Mouse (Mus musculus) CH12.LX (cell line): ENCODE data around the gene Ctso. TPM values are rescaled to one million over a fixed set of nuclear protein-coding genes. Genes with fewer than 3 reads are reported as not detected.

ENCODE experiments used
- DNase-seq: peaks from one replicate; pipeline ENCODE4 v3.0.0-alpha.2; 2013; ENCODE audit errors: extremely low read depth
- H3K27ac ChIP-seq: 2 replicates; pipeline ENCODE4 v1.5.1; 2012; ENCODE audit warnings: low read depth, mild to moderate bottlenecking, control low read depth, moderate library complexity; ENCODE audit not compliant: insufficient read depth
- H3K27me3 ChIP-seq: replicated peaks from 2 replicates; pipeline ENCODE3; 2012; ENCODE audit warnings: inconsistent platforms
- H3K36me3 ChIP-seq, 2 experiments: replicated peaks in 1 of 2; 2 replicates each; pipeline versions ENCODE3 to v1.6.1; 2012; ENCODE audit warnings: inconsistent platforms in 1 of 2, low read length in 1 of 2, mild to moderate bottlenecking in 1 of 2, mixed read lengths in 1 of 2, moderate library complexity in 1 of 2; ENCODE audit not compliant: control insufficient read depth in 1 of 2, insufficient read depth in 1 of 2
- H3K4me1 ChIP-seq, 2 experiments: 2 replicates each; pipeline ENCODE4 v1.6.1; 2012; ENCODE audit warnings: inconsistent platforms in 1 of 2, moderate library complexity in 1 of 2; ENCODE audit not compliant: insufficient read depth in 2 of 2, control insufficient read depth in 1 of 2
- H3K4me2 ChIP-seq: 2 replicates; pipeline ENCODE4 v1.6.1; 2012; ENCODE audit warnings: low read depth, mild to moderate bottlenecking, control low read depth; ENCODE audit not compliant: poor library complexity, insufficient read depth, severe bottlenecking
- H3K4me3 ChIP-seq, 3 experiments: fragments of 150-350 bp in 1 of 3; sonication (generic) in 1 of 3; replicated peaks in 1 of 3; 2 replicates each; pipeline versions ENCODE3 to v1.5.1; 2011 to 2012; ENCODE audit warnings: low read depth in 2 of 3, low read length in 2 of 3, mild to moderate bottlenecking in 2 of 3, moderate library complexity in 2 of 3, control low read depth in 1 of 3, improper control_type of control experiment in 1 of 3, inconsistent platforms in 1 of 3, mixed read lengths in 1 of 3; ENCODE audit not compliant: poor library complexity in 1 of 3
- H3K79me2 ChIP-seq: replicated peaks from 2 replicates; pipeline ENCODE4 v1.6.1; 2012; ENCODE audit warnings: mild to moderate bottlenecking, moderate library complexity; ENCODE audit not compliant: control insufficient read depth, poor library complexity, insufficient read depth, severe bottlenecking; ENCODE audit errors: extremely low read depth
- H3K9ac ChIP-seq: 2 replicates; pipeline ENCODE4 v1.6.1; 2012; ENCODE audit warnings: low read depth, mild to moderate bottlenecking, control low read depth, moderate library complexity; ENCODE audit not compliant: insufficient read depth
- H3K9me3 ChIP-seq: replicated peaks from 2 replicates; pipeline ENCODE3; 2012; ENCODE audit warnings: low read length, inconsistent platforms, mixed read lengths
- BHLHE40 ChIP-seq: IDR thresholded peaks from 2 replicates; pipeline ENCODE4 v1.6.1; 2011; ENCODE audit warnings: mild to moderate bottlenecking, low read depth, low read length, improper control_type of control experiment
- CHD2 ChIP-seq: IDR thresholded peaks from 2 replicates; pipeline ENCODE4 v1.6.1; 2011; ENCODE audit warnings: low read length, improper control_type of control experiment
- E2F4 ChIP-seq: IDR thresholded peaks from 2 replicates; pipeline ENCODE4 v1.6.1; 2011; ENCODE audit warnings: low read depth, low read length, improper control_type of control experiment; ENCODE audit not compliant: insufficient replicate concordance
- EP300 ChIP-seq: IDR thresholded peaks from 2 replicates; pipeline ENCODE4 v1.6.1; 2011; ENCODE audit warnings: low read length, improper control_type of control experiment
- ETS1 ChIP-seq: conservative IDR thresholded peaks from 2 replicates; pipeline ENCODE4 v1.6.1; 2012; ENCODE audit warnings: low read depth, mild to moderate bottlenecking, inconsistent platforms, low read length, improper control_type of control experiment, moderate library complexity
- GABPA ChIP-seq: IDR thresholded peaks from 2 replicates; pipeline ENCODE4 v1.6.1; 2012; ENCODE audit warnings: low read depth, low read length, improper control_type of control experiment, inconsistent platforms; ENCODE audit not compliant: insufficient replicate concordance
- IRF4 ChIP-seq: IDR thresholded peaks from 2 replicates; pipeline ENCODE4 v1.6.1; 2014; ENCODE audit warnings: low read depth, mild to moderate bottlenecking, inconsistent platforms, low read length, improper control_type of control experiment
- JUND ChIP-seq: conservative IDR thresholded peaks from 2 replicates; pipeline ENCODE4 v1.6.1; 2011; ENCODE audit warnings: low read depth, low read length, improper control_type of control experiment
- KAT2A ChIP-seq: IDR thresholded peaks from 2 replicates; pipeline ENCODE4 v1.6.1; 2012; ENCODE audit warnings: low read length, improper control_type of control experiment, inconsistent platforms; ENCODE audit not compliant: insufficient replicate concordance
- MAX ChIP-seq: IDR thresholded peaks from 2 replicates; pipeline ENCODE4 v1.6.1; 2011; ENCODE audit warnings: low read length, improper control_type of control experiment
- MEF2A ChIP-seq: IDR thresholded peaks from 2 replicates; pipeline ENCODE4 v1.6.1; 2014; ENCODE audit warnings: low read depth, mild to moderate bottlenecking, inconsistent platforms, low read length, improper control_type of control experiment, borderline replicate concordance
- MXI1 ChIP-seq: IDR thresholded peaks from 2 replicates; pipeline ENCODE4 v1.6.1; 2011; ENCODE audit warnings: mild to moderate bottlenecking, low read depth, low read length, improper control_type of control experiment
- POLR2A ChIP-seq: IDR thresholded peaks from 2 replicates; pipeline ENCODE4 v1.6.1; 2011; ENCODE audit warnings: low read depth, mild to moderate bottlenecking, improper control_type of control experiment, low read length
- POLR2AphosphoS2 ChIP-seq: IDR thresholded peaks from 2 replicates; pipeline ENCODE4 v1.6.1; 2011; ENCODE audit warnings: low read depth, low read length, improper control_type of control experiment
- RAD21 ChIP-seq: IDR thresholded peaks from 2 replicates; pipeline ENCODE4 v1.6.1; 2011; ENCODE audit warnings: low read depth, mild to moderate bottlenecking, low read length, improper control_type of control experiment, moderate library complexity
- RCOR1 ChIP-seq: conservative IDR thresholded peaks from 2 replicates; pipeline ENCODE4 v1.6.1; 2012; ENCODE audit warnings: low read depth, mild to moderate bottlenecking, inconsistent platforms, low read length, improper control_type of control experiment
- SIN3A ChIP-seq: IDR thresholded peaks from 2 replicates; pipeline ENCODE4 v1.6.1; 2012; ENCODE audit warnings: low read length, improper control_type of control experiment, inconsistent platforms
- UBTF ChIP-seq: IDR thresholded peaks from 2 replicates; pipeline ENCODE4 v1.6.1; 2012; ENCODE audit warnings: low read depth, mild to moderate bottlenecking, inconsistent platforms, low read length, improper control_type of control experiment, moderate library complexity
- ZKSCAN1 ChIP-seq: IDR thresholded peaks from 2 replicates; pipeline ENCODE4 v1.6.1; 2012; ENCODE audit warnings: low read depth, inconsistent platforms, low read length, improper control_type of control experiment, borderline replicate concordance
- ZMIZ1 ChIP-seq: IDR thresholded peaks from 2 replicates; pipeline ENCODE4 v1.6.1; 2012; ENCODE audit warnings: low read depth, mild to moderate bottlenecking, inconsistent platforms, low read length, improper control_type of control experiment
- ZNF384 ChIP-seq: IDR thresholded peaks from 2 replicates; pipeline ENCODE4 v1.6.1; 2012; ENCODE audit warnings: low read depth, low read length, improper control_type of control experiment, inconsistent platforms
- dilution Hi-C: fragments of 300-500 bp; cut with MboI; formaldehyde crosslinking; loops from 2 replicates; pipeline ENCODE4 v1.14.3; 2020; ENCODE audit warnings: low sequenced_read_pairs; ENCODE audit not compliant: extremely low pct_unique_long_range_greater_than_20kb, extremely low pct_ligation_motif_present
- in situ Hi-C: fragments of 300-500 bp; cut with MboI; formaldehyde crosslinking; loops from 3 replicates; pipeline ENCODE4 v1.14.3; 2019; ENCODE audit warnings: low sequenced_read_pairs, low pct_ligation_motif_present, low pct_unique_long_range_greater_than_20kb, mixed read lengths
- polyA plus RNA-seq: library from polyadenylated mRNA; unstranded; fragments of >175 nt; gene quantifications from 2 replicates; pipeline ENCODE4 v1.2.1, GENCODE M21; 2012; ENCODE audit warnings: low read depth; ENCODE audit not compliant: insufficient read length
- total RNA-seq, 2 experiments: library from RNA; depleted of rRNA; stranded (reverse); fragments of 300-350 nt in 1 of 2; fragments of >200 nt in 1 of 2; gene quantifications; 2 replicates each; pipeline ENCODE4 v1.2.3; 2012 to 2014

Gene Ctso
- total and polyA plus RNA-seq, 3 experiments: 21.1 to 41.7 (median 39.2) TPM

DNA sequence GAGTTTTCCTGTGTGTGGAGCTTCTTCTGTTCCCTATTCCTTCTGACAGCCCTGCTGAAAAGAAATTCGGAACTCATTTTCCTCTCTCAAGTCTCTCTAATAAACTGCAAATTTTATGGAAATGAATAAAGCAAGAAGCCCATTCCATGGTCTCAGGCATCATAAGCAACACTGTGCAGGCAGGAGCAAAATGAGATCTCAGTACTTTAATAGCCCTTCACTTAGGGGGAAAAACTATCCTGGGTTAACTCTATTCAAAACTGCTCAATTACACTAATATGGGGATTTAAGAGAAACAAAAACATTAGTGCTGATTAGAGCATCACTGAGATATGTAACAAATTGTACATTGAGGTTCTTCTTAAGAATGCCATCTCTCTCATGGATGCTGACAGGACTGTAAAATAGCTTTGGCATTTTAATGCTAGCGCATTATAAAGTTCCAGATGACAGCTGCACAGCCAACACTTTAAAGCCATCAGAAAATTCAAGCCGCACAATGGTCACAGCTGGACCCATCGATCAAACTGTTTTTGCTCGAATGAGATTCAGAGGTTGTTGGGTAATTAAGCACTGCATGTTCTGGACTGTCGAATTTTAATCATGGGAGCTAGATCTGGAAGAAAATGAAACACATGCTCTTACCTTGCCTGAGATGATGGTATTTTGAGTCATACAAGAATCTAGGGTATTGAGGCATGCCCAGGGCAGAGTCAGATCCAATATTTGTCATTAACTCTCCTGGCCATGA is 21.9 kb upstream of the Ctso start:
- no peaks in the 10 kb centered on the region for H3K79me2 ChIP-seq
- no peak for DNase-seq
- in situ Hi-C loops: no loop called here
- TF ChIP-seq ETS1: no peak
- no peak for TF ChIP-seq EP300
- TF ChIP-seq RAD21: no peak
- TF ChIP-seq GABPA: no peak
- TF ChIP-seq E2F4: no peak
- TF ChIP-seq POLR2AphosphoS2: no peak
- no peak for TF ChIP-seq SIN3A
- TF ChIP-seq MXI1: no peak
- TF ChIP-seq JUND: no peak
- no peak for TF ChIP-seq RCOR1
- no peak for TF ChIP-seq IRF4
- no peaks in the 10 kb centered on the region for H3K27me3 ChIP-seq
- dilution Hi-C loops: no loop called here
- H3K4me2 ChIP-seq: no peak overlapping the region
- no peak overlapping the region for H3K9ac ChIP-seq
- no peak overlapping the region for H3K27ac ChIP-seq
- no peaks in the 10 kb centered on the region for H3K36me3 ChIP-seq
- no peak overlapping the region for H3K4me3 ChIP-seq
- no peaks in the 10 kb centered on the region for H3K4me1 ChIP-seq
- H3K9me3 ChIP-seq: no peaks in the 10 kb centered on the region

DNA sequence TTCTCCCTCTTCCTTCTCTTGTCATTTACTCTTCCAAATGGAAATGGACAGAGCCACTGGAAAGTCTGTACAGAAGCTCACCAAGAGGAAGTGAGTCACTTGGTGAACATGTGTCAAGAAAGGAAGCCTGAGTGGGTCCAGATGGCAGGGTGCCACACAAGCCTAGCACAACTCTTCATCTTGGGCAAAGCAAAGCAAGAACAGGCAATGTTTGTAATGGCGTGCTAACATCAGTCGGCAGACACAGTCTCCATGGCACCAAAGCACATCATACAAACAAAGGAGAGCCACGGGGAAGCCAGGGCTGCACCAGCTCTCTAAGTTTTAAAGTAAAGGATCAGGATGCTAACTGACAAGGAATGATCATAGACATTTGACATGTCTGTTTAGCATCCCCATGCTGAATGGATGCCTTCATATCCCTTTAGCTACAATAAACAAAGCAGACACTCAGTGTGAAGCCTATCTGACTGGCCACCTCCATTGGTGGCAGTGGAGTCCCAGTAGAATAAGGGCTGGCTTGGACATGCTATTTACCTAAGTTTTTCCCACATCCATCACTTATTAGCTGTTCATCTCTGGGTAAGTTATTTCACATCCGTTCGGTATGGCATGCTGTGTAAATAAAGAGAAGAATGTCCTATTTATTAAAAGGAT is 16.2 kb upstream of the Ctso start:
- no peaks in the 10 kb centered on the region for H3K9me3 ChIP-seq
- TF ChIP-seq IRF4 (no peak), ZKSCAN1 (no peak), UBTF (no peak), ZNF384 (peak; percentile 19; the same call in 1 of the 2 replicates), CHD2 (no peak), POLR2AphosphoS2 (no peak), EP300 (peak; percentile 61), BHLHE40 (0 out of 2 replicates have a peak, but pooled peaks have one; percentile 23), ZMIZ1 (no peak), MXI1 (no peak), MEF2A (no peak), MAX (no peak), KAT2A (no peak), POLR2A (no peak)
- TF ChIP-seq, all 38 proteins: peak for 3
- DNase-seq: no peak
- no peak overlapping the region for H3K9ac ChIP-seq
- no peak overlapping the region for H3K4me2 ChIP-seq
- H3K4me1 ChIP-seq: peaks cover 18 to 35% of the 10 kb centered on the region in 2 experiments
- dilution Hi-C loops (no loop called here), in situ Hi-C loops (no loop called here)
- H3K4me3 ChIP-seq: no peak overlapping the region
- no peaks in the 10 kb centered on the region for H3K36me3 ChIP-seq
- H3K79me2 ChIP-seq: no peaks in the 10 kb centered on the region
- H3K27me3 ChIP-seq: no peaks in the 10 kb centered on the region
- no peak overlapping the region for H3K27ac ChIP-seq
